Mouse (Mus musculus) heart, embryonic 11.5 days (tissue): ENCODE results near the gene Cep170b. TPM values are rescaled to one million over a fixed set of nuclear protein-coding genes. Genes with fewer than 3 reads are reported as not detected.

Experiments used
- ATAC-seq: fragments of 200-750 bp; cut with Nextera tagmentation; replicated peaks from 2 replicates; pipeline ENCODE4 v1.8.0; 2017; ENCODE audit warnings: moderate library complexity; ENCODE audit not compliant: insufficient number of reproducible peaks, low FRiP score, low TSS enrichment
- H3K27ac ChIP-seq: fragments of 300-500 bp; sonication (generic); 2 replicates; pipeline ENCODE4 v1.5.1; 2014; ENCODE audit warnings: mild to moderate bottlenecking, low read depth, low read length
- H3K27me3 ChIP-seq: fragments of 300-500 bp; sonication (generic); 2 replicates; pipeline ENCODE4 v1.6.1; 2014; ENCODE audit warnings: mild to moderate bottlenecking, low read length, mixed read lengths; ENCODE audit not compliant: control insufficient read depth, insufficient read depth
- H3K36me3 ChIP-seq: fragments of 300-500 bp; sonication (generic); 2 replicates; pipeline ENCODE4 v1.6.1; 2014; ENCODE audit warnings: mild to moderate bottlenecking, low read length, moderate library complexity, mixed read lengths; ENCODE audit not compliant: control insufficient read depth, insufficient read depth
- H3K4me1 ChIP-seq: fragments of 300-500 bp; sonication (generic); 2 replicates; pipeline ENCODE4 v1.6.1; 2014; ENCODE audit warnings: low read length; ENCODE audit not compliant: control insufficient read depth, insufficient read depth
- H3K4me2 ChIP-seq: fragments of 300-500 bp; sonication (generic); 2 replicates; pipeline ENCODE4 v1.6.1; 2014; ENCODE audit warnings: mild to moderate bottlenecking, moderate library complexity
- H3K4me3 ChIP-seq: fragments of 300-500 bp; sonication (generic); 2 replicates; pipeline ENCODE4 v1.5.1; 2014; ENCODE audit warnings: low read depth, low read length
- H3K9ac ChIP-seq: fragments of 300-500 bp; sonication (generic); 2 replicates; pipeline ENCODE4 v1.6.1; 2014; ENCODE audit warnings: mild to moderate bottlenecking, low read depth, low read length, moderate library complexity
- H3K9me3 ChIP-seq: fragments of 300-500 bp; sonication (generic); replicated peaks from 2 replicates; pipeline ENCODE4 v1.6.1; 2016; ENCODE audit warnings: low read length; ENCODE audit not compliant: control insufficient read depth
- WGBS: fragments of 180-500 bp; shearing (Covaris S2); extraction: QIAGEN DNeasy Blood & Tissue Kit; methylation state at CpG from one replicate; pipeline ENCODE4 v1.1.7; 2014; ENCODE audit not compliant: insufficient replicate concordance; 5-methylcytosine and 5-hydroxymethylcytosine counted together
- polyA plus RNA-seq: library from polyadenylated mRNA; unstranded; fragments of >200 nt; fragmentation: Nextera tagmentation; extraction: Ambion mirVana; gene quantifications from 2 replicates; pipeline ENCODE4 v1.2.1, GENCODE M21; 2014

Cep170b gene
- polyA plus RNA-seq, 1 experiment from 2014 or later: 3.1 TPM

- Histone ChIP-seq H3K27ac (no peak overlapping the region), H3K4me2 (no peak overlapping the region), H3K4me3 (no peak overlapping the region), H3K36me3 (no peaks in the 10 kb centered on the region), H3K9ac (no peak overlapping the region), H3K4me1 (no peaks in the 10 kb centered on the region), H3K27me3 (0 out of 2 replicates have a peak, but pooled peaks cover under 1% of the 10 kb centered on the region), H3K9me3 (no peaks in the 10 kb centered on the region)
- no peak for ATAC-seq
- 81% methylated on average over 14 of the region's 14 CpGs for WGBS
These were observed 10.6 kb downstream of the Cep170b start for GRCm38 (mm10) chr12:112730808-112731207.

- ATAC-seq: no peak
- H3K36me3 ChIP-seq: no peaks in the 10 kb centered on the region; the same call in 1 of the 2 replicates
- H3K27me3 ChIP-seq: 0 out of 2 replicates have a peak, but pooled peaks cover 2% of the 10 kb centered on the region
- no peaks in the 10 kb centered on the region for H3K9me3 ChIP-seq
- no peaks in the 10 kb centered on the region for H3K4me1 ChIP-seq
- no peak overlapping the region for H3K4me2 ChIP-seq
- H3K27ac ChIP-seq: no peak overlapping the region
- WGBS: 82% methylated on average over 10 of the region's 10 CpGs
- H3K9ac ChIP-seq: no peak overlapping the region
- no peak overlapping the region for H3K4me3 ChIP-seq
These were observed 12.3 kb downstream of the Cep170b start for GRCm38 (mm10) chr12:112732591-112732990.

GRCm38 (mm10) chr12:112734108-112734820 lies 14.0 kb downstream of the Cep170b start:
- Histone ChIP-seq H3K4me3 (no peak overlapping the region), H3K9me3 (no peaks in the 10 kb centered on the region), H3K9ac (no peak overlapping the region), H3K27me3 (0 out of 2 replicates have a peak, but pooled peaks cover 2% of the 10 kb centered on the region), H3K36me3 (no peaks in the 10 kb centered on the region; the same call in 1 of the 2 replicates), H3K4me2 (no peak overlapping the region), H3K27ac (no peak overlapping the region), H3K4me1 (no peaks in the 10 kb centered on the region)
- 78% methylated on average over 2 of the region's 2 CpGs for WGBS
- ATAC-seq: no peak

- Histone ChIP-seq H3K4me2 (no peak overlapping the region), H3K9ac (no peak overlapping the region), H3K36me3 (no peaks in the 10 kb centered on the region; the same call in 1 of the 2 replicates), H3K4me3 (no peak overlapping the region), H3K27ac (no peak overlapping the region), H3K27me3 (0 out of 2 replicates have a peak, but pooled peaks cover 2% of the 10 kb centered on the region), H3K9me3 (no peaks in the 10 kb centered on the region), H3K4me1 (no peaks in the 10 kb centered on the region)
- WGBS: 82% methylated on average over 19 of the region's 19 CpGs
- no peak for ATAC-seq
These were observed 14.8 kb downstream of the Cep170b start for GRCm38 (mm10) chr12:112734881-112735655.

- H3K27ac ChIP-seq: no peak overlapping the region
- H3K4me3 ChIP-seq: no peak overlapping the region
- WGBS: 83% methylated on average over 29 of the region's 29 CpGs
- 0 out of 2 replicates have a peak, but pooled peaks cover 2% of the 10 kb centered on the region for H3K27me3 ChIP-seq
- H3K36me3 ChIP-seq: no peaks in the 10 kb centered on the region; the same call in 1 of the 2 replicates
- H3K4me2 ChIP-seq: no peak overlapping the region
- no peaks in the 10 kb centered on the region for H3K9me3 ChIP-seq
- H3K9ac ChIP-seq: no peak overlapping the region
- no peaks in the 10 kb centered on the region for H3K4me1 ChIP-seq
- no peak for ATAC-seq
These were observed 15.8 kb downstream of the Cep170b start for GRCm38 (mm10) chr12:112735896-112736635.

GRCm38 (mm10) chr12:112736636-112736925 lies 16.3 kb downstream of the Cep170b start:
- no peaks in the 10 kb centered on the region for H3K4me1 ChIP-seq
- ATAC-seq: no peak
- no peak overlapping the region for H3K4me2 ChIP-seq
- no peak overlapping the region for H3K9ac ChIP-seq
- no peak overlapping the region for H3K27ac ChIP-seq
- H3K36me3 ChIP-seq: no peaks in the 10 kb centered on the region; the same call in 1 of the 2 replicates
- 0 out of 2 replicates have a peak, but pooled peaks cover 2% of the 10 kb centered on the region for H3K27me3 ChIP-seq
- H3K9me3 ChIP-seq: no peaks in the 10 kb centered on the region
- no peak overlapping the region for H3K4me3 ChIP-seq
- 82% methylated on average over 10 of the region's 10 CpGs for WGBS

GRCm38 (mm10) chr12:112737081-112737480 lies 16.8 kb downstream of the Cep170b start:
- ATAC-seq: no peak
- Histone ChIP-seq H3K27ac (no peak overlapping the region), H3K9me3 (no peaks in the 10 kb centered on the region), H3K9ac (no peak overlapping the region), H3K4me3 (no peak overlapping the region), H3K36me3 (no peaks in the 10 kb centered on the region; the same call in 1 of the 2 replicates), H3K4me1 (no peaks in the 10 kb centered on the region), H3K4me2 (no peak overlapping the region), H3K27me3 (0 out of 2 replicates have a peak, but pooled peaks cover 2% of the 10 kb centered on the region)
- WGBS: 80% methylated on average over 7 of the region's 7 CpGs

- 0 out of 2 replicates have a peak, but pooled peaks cover 2% of the 10 kb centered on the region for H3K4me1 ChIP-seq
- no peaks in the 10 kb centered on the region for H3K9me3 ChIP-seq
- H3K9ac ChIP-seq: no peak overlapping the region
- WGBS: 93% methylated on average over 14 of the region's 14 CpGs
- H3K27ac ChIP-seq: no peak overlapping the region
- no peak overlapping the region for H3K4me3 ChIP-seq
- 0 out of 2 replicates have a peak, but pooled peaks cover 2% of the 10 kb centered on the region for H3K27me3 ChIP-seq
- no peak overlapping the region for H3K4me2 ChIP-seq
- no peak for ATAC-seq
- H3K36me3 ChIP-seq: no peaks in the 10 kb centered on the region; the same call in 1 of the 2 replicates
These were observed 17.5 kb downstream of the Cep170b start for GRCm38 (mm10) chr12:112737761-112738160.
